Mouse (Mus musculus) gastrocnemius, adult 18-20 months (tissue): ENCODE measurements around the gene Rassf3. TPM values are rescaled to one million over a fixed set of nuclear protein-coding genes. Genes with fewer than 3 reads are reported as not detected.
A peak's percentile ranks its signal among the peaks of the same experiment; 100 is the strongest.

ENCODE experiments used
- DNase-seq: peaks from one replicate; pipeline ENCODE4 v3.0.0; 2021; ENCODE audit warnings: low spot score
- total RNA-seq, 2 experiments: library from RNA; stranded (reverse); gene quantifications; 2 replicates each; pipeline ENCODE4 v1.2.3; 2021

Rassf3 gene
- total RNA-seq, 2 experiments from 2014 or later: 34.7 to 47.5 TPM

- DNase-seq: no peak
Measured at GRCm38 (mm10) chr10:121409717-121410116, 66.4 kb downstream of the Rassf3 start.

- no peak for DNase-seq
Measured at GRCm38 (mm10) chr10:121403946-121404345, 72.2 kb downstream of the Rassf3 start.

DNA sequence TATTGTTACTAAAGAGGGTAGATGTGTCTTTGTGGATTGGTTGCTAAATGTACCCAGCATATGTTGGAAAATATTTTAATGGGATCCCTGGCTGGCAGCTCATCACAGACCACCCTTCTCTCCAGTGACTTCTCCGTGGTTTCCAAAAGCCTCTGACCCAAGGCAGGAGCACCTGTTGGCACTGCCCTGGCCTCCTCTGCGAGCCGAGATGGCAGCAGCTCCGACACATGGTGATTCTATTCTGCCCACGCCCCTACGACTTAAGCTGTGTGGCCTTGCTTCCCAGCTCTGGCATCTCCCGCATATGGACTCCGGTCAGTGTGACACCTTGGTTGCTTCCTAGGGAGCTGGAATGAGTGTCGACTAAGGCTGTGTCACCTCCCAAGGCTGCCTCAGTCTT is 73.0 kb downstream of the Rassf3 start:
- no peak for DNase-seq

- DNase-seq: no peak
Measured at GRCm38 (mm10) chr10:121401005-121401404, 75.1 kb downstream of the Rassf3 start.

DNA sequence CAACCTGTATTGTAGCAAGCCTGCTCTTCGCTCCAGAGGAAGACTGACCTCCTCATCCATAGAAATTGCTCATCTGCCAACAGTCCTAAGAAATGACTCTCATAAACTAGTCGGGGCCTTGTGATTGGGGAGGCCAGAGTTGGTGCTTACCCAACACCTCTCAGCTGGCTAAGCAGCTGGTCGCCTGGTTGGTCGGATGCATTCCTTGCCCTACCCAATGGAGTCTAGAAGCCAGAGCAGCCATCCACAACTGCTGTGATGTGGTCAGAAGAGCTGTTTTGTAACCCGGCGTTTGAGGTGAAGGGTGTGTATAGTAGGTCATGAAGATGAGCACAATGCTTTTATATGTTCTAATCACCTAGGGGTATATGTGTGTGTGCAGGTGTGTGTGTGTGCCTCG is 77.5 kb downstream of the Rassf3 start:
- DNase-seq: no peak

- no peak for DNase-seq
Measured at GRCm38 (mm10) chr10:121395542-121396176, 80.5 kb downstream of the Rassf3 start.

DNA sequence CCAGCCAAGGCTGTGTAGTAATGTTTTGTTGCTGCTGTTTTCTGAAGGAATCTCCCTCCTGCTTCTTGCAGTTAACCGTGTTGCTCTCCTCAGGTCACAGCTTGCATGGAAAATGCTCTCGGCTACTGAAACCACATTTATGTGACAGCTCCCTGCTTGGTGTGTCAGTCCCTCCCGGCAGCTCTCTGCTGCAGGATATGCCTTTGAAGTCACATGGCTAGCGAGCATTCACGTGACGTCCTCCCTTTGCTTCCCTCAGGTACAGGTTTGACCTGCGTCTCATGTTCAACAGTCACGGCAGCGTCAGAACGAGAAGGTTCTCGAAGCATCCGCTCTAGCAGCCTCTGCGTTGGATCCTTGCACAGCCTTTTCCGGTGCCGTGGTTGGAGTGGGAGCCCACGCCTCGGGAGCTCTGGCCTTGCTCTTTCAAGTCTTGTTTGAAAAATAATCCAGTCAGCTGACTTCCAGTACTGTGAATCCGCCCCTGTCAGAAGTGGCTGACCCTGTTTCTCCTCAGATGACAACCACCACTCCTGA is 81.3 kb downstream of the Rassf3 start:
- no peak for DNase-seq

GRCm38 (mm10) chr10:121394270-121394669 is 81.9 kb downstream of the Rassf3 start:
- no peak for DNase-seq

DNA sequence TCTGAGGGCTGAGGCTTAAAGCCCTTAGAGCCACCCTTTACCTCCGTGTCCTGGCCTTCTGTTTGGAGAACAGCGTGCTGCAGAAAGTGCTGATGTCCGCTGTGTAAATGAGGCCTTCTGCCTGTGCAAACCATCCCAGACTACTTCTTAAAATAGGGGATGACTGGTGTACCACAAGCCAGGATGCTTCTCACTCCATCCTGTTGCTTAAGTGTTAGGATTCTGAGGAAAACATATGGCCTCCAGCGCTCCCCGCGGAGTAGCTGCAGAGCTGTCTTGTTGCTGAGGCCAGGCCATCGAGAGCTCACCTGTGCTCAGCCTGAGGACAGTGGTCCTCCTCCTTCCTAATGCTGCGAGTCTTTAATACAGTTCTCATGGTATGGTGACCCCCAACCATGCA is 84.2 kb downstream of the Rassf3 start:
- DNase-seq: no peak

- DNase-seq: no peak
Measured at GRCm38 (mm10) chr10:121390602-121391001, 85.5 kb downstream of the Rassf3 start.

- peak; percentile 58 for DNase-seq
Measured at GRCm38 (mm10) chr10:121386347-121386746, 89.8 kb downstream of the Rassf3 start.

DNA sequence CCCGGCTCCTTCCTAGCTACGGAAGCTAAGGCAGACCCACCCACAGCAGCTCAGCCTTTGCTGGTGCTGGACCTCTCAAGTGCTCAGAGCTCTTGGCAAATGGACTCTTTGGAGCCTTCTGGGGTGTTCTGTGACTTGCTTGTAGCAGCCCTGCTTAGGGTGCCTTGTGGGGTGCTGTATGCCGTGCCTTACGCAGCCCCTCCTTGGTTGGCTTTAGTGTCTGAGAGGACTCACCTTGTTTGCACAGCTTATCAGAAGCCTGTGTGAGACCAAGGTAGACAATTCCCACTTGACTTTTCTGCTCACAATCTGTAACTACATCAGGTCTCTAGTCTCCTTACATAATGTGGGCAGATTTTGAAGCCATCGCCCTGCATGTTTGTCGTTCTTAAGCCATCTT is 90.5 kb downstream of the Rassf3 start:
- DNase-seq: no peak

DNA sequence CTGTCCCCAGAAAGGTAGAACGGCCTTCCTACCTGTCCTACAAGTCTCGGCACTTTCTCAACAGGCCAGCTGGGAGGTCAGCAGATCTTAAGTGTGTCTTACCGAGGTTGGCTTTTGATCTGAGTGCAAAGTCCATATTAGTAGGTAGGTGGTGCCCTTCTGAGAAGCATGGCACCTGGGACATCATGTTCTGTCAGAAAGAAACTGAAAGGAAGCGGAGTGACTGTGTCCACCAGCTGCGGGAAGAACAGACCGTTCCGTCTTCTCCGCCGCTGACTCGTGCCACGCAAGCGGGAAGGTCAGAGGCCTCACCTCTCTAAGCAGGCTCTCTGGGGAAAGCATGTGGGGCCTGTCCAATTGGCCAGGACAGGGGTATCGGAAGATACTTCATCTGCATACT is 91.4 kb downstream of the Rassf3 start:
- DNase-seq: no peak

GRCm38 (mm10) chr10:121381280-121381679 is 94.9 kb downstream of the Rassf3 start:
- no peak for DNase-seq

DNA sequence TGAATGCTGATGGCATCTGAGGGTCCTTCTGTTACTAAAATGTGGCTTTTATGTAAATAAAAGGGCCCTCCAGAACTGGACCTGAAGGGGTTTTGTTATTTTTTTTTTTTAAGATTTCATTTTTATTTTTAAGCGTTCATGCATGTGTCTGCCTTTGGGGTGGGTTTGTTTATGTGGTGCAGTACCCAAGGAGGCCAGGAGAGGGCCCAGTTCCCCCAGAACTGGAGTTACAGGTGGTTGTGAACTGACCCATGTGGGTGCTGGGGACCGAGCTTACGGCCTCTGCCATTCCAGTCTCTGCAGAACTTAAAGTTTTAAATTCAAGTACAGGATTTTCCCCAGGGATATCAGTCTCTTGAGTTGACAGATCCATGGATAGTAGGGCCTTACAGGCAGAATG is 96.8 kb downstream of the Rassf3 start:
- DNase-seq: no peak

GRCm38 (mm10) chr10:121376530-121377271 is 99.4 kb downstream of the Rassf3 start:
- no peak for DNase-seq

- no peak for DNase-seq
Measured at GRCm38 (mm10) chr10:121375649-121376493, 100.3 kb downstream of the Rassf3 start.

GRCm38 (mm10) chr10:121374693-121375620 is 101.2 kb downstream of the Rassf3 start:
- DNase-seq: peak; percentile 29

GRCm38 (mm10) chr10:121374013-121374412 is 102.1 kb downstream of the Rassf3 start:
- DNase-seq: no peak

GRCm38 (mm10) chr10:121370777-121371176 is 105.4 kb downstream of the Rassf3 start:
- DNase-seq: no peak
